Mouse (Mus musculus): ENCODE results near the gene Fignl1. TPM values are rescaled to one million over a fixed set of nuclear protein-coding genes. Genes with fewer than 3 reads are reported as not detected.

The Fignl1 gene
- total and polyA plus RNA-seq, 3 experiments, result 82.8 to 189 (median 98.5) TPM

DNA sequence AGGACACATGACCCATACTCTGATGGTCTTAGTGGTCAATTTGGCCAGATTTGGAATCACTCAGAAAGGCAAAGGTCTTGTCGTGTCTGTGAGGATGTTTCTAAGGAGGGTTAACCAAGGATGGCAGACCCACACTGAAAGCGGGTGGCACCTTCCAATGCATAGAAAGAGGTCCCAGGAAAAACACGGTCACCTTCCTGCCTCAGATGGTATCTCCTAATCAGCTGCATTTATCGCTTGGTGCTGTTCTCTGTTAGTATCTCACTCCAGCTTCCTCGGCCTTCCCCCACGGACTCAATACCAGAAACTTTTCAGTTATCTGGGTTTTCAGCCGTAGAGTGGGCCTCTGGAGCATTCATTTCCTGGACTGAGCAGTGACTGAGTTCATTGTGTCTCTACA, 31.1 kb upstream of the Fignl1 start:
- no peak for DNase-seq (ENCODE audit: extremely low read depth)
- Histone ChIP-seq H3K9me3 (replicated peaks; ENCODE audit: low read length) (no peaks in the 10 kb centered on the region), H3K4me1 (ENCODE audit: control insufficient read depth in 1 of 2, insufficient read depth in 2 of 2) (peaks cover 3 to 10% of the 10 kb centered on the region in 2 experiments; a peak in 3 of 4 replicates), H3K79me2 (replicated peaks; ENCODE audit: control insufficient read depth, extremely low read depth, insufficient read depth, poor library complexity, severe bottlenecking) (no peaks in the 10 kb centered on the region), H3K4me2 (ENCODE audit: insufficient read depth, low read depth, poor library complexity, severe bottlenecking) (no peak overlapping the region), H3K4me3 (replicated peaks in 1 of 3; ENCODE audit: low read depth in 2 of 3, low read length in 2 of 3, poor library complexity in 1 of 3) (no peak overlapping the region), H3K36me3 (replicated peaks in 1 of 2; ENCODE audit: control insufficient read depth in 1 of 2, insufficient read depth in 1 of 2, low read length in 1 of 2) (no peaks in the 10 kb centered on the region), H3K27me3 (replicated peaks) (no peaks in the 10 kb centered on the region), H3K9ac (ENCODE audit: insufficient read depth, low read depth) (no peak overlapping the region), H3K27ac (ENCODE audit: insufficient read depth, low read depth) (no peak overlapping the region)
- TF ChIP-seq JUND (conservative IDR thresholded peaks at IDR 0.05; ENCODE audit: low read depth, low read length), result no peak
- no peak for TF ChIP-seq SMC3 (IDR thresholded peaks at IDR 0.05; ENCODE audit: low read depth, low read length)
- no peak for TF ChIP-seq IRF4 (IDR thresholded peaks at IDR 0.05; ENCODE audit: low read depth, low read length)
- no peak for TF ChIP-seq UBTF (IDR thresholded peaks at IDR 0.05; ENCODE audit: low read depth, low read length)
- TF ChIP-seq EP300 (IDR thresholded peaks at IDR 0.05; ENCODE audit: low read length), result no peak
- TF ChIP-seq USF1 (IDR thresholded peaks at IDR 0.05; ENCODE audit: low read depth, low read length), result no peak
- TF ChIP-seq E2F4 (IDR thresholded peaks at IDR 0.05; ENCODE audit: insufficient replicate concordance, low read depth, low read length), result no peak
- TF ChIP-seq MAZ (IDR thresholded peaks at IDR 0.05; ENCODE audit: low read depth, low read length), result no peak
- in situ Hi-C loops (cut with MboI; ENCODE audit: low pct_ligation_motif_present, low pct_unique_long_range_greater_than_20kb, low sequenced_read_pairs) (loop anchor here (5.0 kb wide), 1 partner anchor 42 kb away; no protein-coding TSS in a partner anchor), dilution Hi-C loops (cut with MboI; ENCODE audit: extremely low pct_ligation_motif_present, extremely low pct_unique_long_range_greater_than_20kb, low sequenced_read_pairs) (no loop called here)

DNA sequence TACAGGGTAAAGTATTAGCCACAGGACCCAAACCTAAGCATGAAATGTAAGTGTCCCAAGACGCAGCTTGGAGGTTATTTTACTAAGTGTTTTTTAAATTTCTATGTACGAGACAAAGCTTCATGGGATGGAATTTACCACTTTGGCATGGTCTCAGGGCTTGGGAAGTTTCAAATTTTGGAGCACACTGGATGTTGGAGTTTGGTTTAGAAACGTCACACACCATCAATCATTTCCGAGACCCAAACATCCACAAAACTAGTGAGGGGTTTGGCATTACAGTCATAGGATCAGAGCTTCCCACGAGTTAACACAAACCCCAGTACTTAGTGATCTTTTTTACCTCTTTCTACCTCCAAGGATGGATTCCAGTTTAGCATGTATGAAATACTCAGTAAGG, 28.6 kb upstream of the Fignl1 start:
- no peak overlapping the region for H3K4me2 ChIP-seq (ENCODE audit: insufficient read depth, low read depth, poor library complexity, severe bottlenecking)
- no peak overlapping the region for H3K27ac ChIP-seq (ENCODE audit: insufficient read depth, low read depth)
- TF ChIP-seq HCFC1 (IDR thresholded peaks at IDR 0.05; ENCODE audit: low read depth, low read length) (no peak), IRF4 (IDR thresholded peaks at IDR 0.05; ENCODE audit: low read depth, low read length) (no peak), EP300 (IDR thresholded peaks at IDR 0.05; ENCODE audit: low read length) (no peak), BHLHE40 (IDR thresholded peaks at IDR 0.05; ENCODE audit: low read depth, low read length) (no peak), ZKSCAN1 (IDR thresholded peaks at IDR 0.05; ENCODE audit: borderline replicate concordance, low read depth, low read length) (no peak), POLR2A (IDR thresholded peaks at IDR 0.05; ENCODE audit: low read depth, low read length) (no peak), CHD1 (IDR thresholded peaks at IDR 0.05; ENCODE audit: low read depth, low read length) (no peak), ZMIZ1 (IDR thresholded peaks at IDR 0.05; ENCODE audit: low read depth, low read length) (no peak), RAD21 (IDR thresholded peaks at IDR 0.05; ENCODE audit: low read depth, low read length) (no peak), MAX (IDR thresholded peaks at IDR 0.05; ENCODE audit: low read length) (no peak), MAFK (IDR thresholded peaks at IDR 0.05; ENCODE audit: insufficient replicate concordance, low read length) (no peak)
- H3K9me3 ChIP-seq (replicated peaks; ENCODE audit: low read length), result no peaks in the 10 kb centered on the region
- H3K4me3 ChIP-seq (replicated peaks in 1 of 3; ENCODE audit: low read depth in 2 of 3, low read length in 2 of 3, poor library complexity in 1 of 3), result no peak overlapping the region
- H3K9ac ChIP-seq (ENCODE audit: insufficient read depth, low read depth), result no peak overlapping the region
- H3K4me1 ChIP-seq (ENCODE audit: control insufficient read depth in 1 of 2, insufficient read depth in 2 of 2), result peaks cover 2 to 9% of the 10 kb centered on the region in 2 experiments; a peak in 2 of 4 replicates
- in situ Hi-C loops (cut with MboI; ENCODE audit: low pct_ligation_motif_present, low pct_unique_long_range_greater_than_20kb, low sequenced_read_pairs) (no loop called here), dilution Hi-C loops (cut with MboI; ENCODE audit: extremely low pct_ligation_motif_present, extremely low pct_unique_long_range_greater_than_20kb, low sequenced_read_pairs) (no loop called here)
- DNase-seq (ENCODE audit: extremely low read depth), result no peak
- no peaks in the 10 kb centered on the region for H3K79me2 ChIP-seq (replicated peaks; ENCODE audit: control insufficient read depth, extremely low read depth, insufficient read depth, poor library complexity, severe bottlenecking)
- no peaks in the 10 kb centered on the region for H3K36me3 ChIP-seq (replicated peaks in 1 of 2; ENCODE audit: control insufficient read depth in 1 of 2, insufficient read depth in 1 of 2, low read length in 1 of 2)
- H3K27me3 ChIP-seq (replicated peaks), result no peaks in the 10 kb centered on the region
